Mouse (Mus musculus) megakaryocyte, embryonic 14.5 days (primary cell): ENCODE results near the gene Dusp22. TPM values are rescaled to one million over a fixed set of nuclear protein-coding genes. Genes with fewer than 3 reads are reported as not detected.

ENCODE experiments used
- H3K27me3 ChIP-seq: replicated peaks from 2 replicates; pipeline ENCODE3; 2012; ENCODE audit warnings: inconsistent platforms
- H3K36me3 ChIP-seq: replicated peaks from 2 replicates; pipeline ENCODE3; 2012; ENCODE audit warnings: low read length, inconsistent platforms, mixed read lengths
- H3K4me1 ChIP-seq: 2 replicates; pipeline ENCODE4 v1.6.1; 2012; ENCODE audit warnings: inconsistent platforms
- H3K4me3 ChIP-seq: replicated peaks from 2 replicates; pipeline ENCODE3; 2012; ENCODE audit warnings: moderate library complexity, mild to moderate bottlenecking, inconsistent platforms
- H3K9me3 ChIP-seq: 2 replicates; pipeline ENCODE4 v1.6.1; 2012; ENCODE audit warnings: inconsistent platforms
- FLI1 ChIP-seq: IDR thresholded peaks from 2 replicates; pipeline ENCODE4 v1.6.1; 2012; ENCODE audit warnings: low read length, inconsistent platforms, mixed read lengths
- GATA1 ChIP-seq: IDR thresholded peaks from 3 replicates; pipeline ENCODE4 v1.6.1; 2012; ENCODE audit warnings: mixed read lengths, low read length, inconsistent platforms, borderline replicate concordance
- polyA plus RNA-seq: library from polyadenylated mRNA; stranded (reverse); fragments of >175 nt; gene quantifications from 2 replicates; pipeline ENCODE4 v1.2.3, GENCODE M21; 2012; ENCODE audit warnings: low replicate concordance; ENCODE audit not compliant: insufficient read depth

The Dusp22 gene
- polyA plus RNA-seq, 1 experiment = 1.2 TPM

DNA sequence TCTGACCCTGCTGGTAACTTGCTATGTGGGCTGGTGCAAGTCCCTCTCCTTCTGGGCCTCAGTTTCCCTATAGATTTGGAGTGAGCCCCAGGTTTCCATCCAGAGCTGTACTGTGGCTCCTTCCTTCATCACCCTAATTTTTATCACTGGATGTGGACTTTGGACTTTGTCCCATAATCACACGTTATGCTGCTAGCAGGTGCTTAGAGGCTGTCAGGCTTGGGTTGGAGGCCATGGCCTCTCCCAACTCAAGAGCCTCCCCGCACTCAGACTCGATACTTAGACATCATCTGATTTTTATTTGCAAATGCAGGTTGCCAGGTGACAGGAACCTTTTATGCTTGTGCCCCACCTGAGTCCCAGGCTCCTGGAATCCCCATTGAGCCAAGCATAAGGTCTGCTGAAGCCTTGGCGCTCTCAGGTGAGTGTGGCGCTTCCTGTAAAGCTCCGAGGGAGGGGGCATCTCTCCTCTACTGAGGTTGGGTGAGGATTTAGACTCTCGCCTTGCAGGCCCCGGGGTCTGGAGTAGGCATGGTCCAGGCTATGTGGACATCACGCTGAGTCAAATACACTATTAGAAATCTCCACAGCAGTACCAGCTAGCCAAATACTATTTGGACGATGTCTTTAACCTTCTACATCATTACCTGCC is 95.2 kb downstream of the Dusp22 start:
- H3K9me3 ChIP-seq = no peaks in the 10 kb centered on the region
- peaks cover 6% of the 10 kb centered on the region; the same call in 1 of the 2 replicates for H3K4me1 ChIP-seq
- H3K4me3 ChIP-seq = no peak overlapping the region
- TF ChIP-seq FLI1 = no peak
- no peak for TF ChIP-seq GATA1
- no peaks in the 10 kb centered on the region for H3K36me3 ChIP-seq
- peaks cover 42% of the 10 kb centered on the region for H3K27me3 ChIP-seq

DNA sequence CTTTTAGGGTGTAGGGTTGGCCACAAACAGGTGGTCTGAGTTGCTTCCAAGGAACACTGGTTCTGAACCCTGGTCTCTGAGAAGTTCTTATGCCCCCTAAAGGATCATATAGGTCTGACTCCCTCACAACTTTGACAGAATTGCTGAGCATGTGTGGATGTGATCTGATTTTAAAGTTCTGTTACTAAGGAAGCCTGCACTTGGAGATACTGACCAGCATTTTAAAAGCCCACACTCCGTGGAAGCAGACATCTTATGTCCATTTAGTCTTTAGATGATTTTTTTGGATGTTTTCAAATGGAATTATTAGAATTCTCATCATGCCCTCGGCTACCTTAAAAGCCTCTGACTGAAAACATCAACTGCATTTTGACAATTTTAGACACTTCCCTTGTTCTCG is 95.8 kb downstream of the Dusp22 start:
- TF ChIP-seq GATA1 (no peak), FLI1 (no peak)
- Histone ChIP-seq H3K27me3 (peaks cover 35% of the 10 kb centered on the region), H3K4me3 (no peak overlapping the region), H3K36me3 (no peaks in the 10 kb centered on the region), H3K4me1 (peaks cover 2% of the 10 kb centered on the region; the same call in 1 of the 2 replicates), H3K9me3 (no peaks in the 10 kb centered on the region)

DNA sequence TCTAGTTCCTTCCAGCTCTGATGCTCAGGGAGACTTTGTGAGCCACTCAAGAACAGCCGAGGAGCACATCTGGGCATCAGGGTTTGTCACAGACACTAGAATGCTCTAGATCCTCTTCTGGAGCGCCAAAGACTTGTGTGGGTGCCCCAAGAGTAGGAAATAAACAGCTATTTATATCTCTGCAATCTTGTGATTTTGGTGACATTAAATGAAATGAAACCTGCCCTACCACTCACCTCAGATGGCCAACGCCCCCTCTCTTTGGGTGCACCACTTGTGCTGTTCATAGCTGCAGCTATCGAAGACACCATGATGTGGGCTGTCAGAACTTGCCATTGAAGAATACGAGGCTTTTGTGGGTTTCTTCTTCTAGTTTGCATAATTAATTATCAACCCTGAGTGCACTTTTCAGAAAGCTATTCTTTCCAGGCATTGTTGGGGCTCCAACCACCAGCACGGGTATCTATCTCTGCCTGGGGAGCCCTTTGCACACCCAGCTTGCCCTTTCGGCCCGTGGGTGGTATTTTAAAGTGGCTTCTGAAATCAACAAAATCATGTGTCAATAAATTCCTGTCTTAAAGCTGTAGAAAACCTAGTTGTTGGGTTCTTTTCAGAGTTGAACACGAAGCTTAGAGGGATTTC is 96.3 kb downstream of the Dusp22 start:
- Histone ChIP-seq H3K27me3 (peaks cover 30% of the 10 kb centered on the region), H3K9me3 (no peaks in the 10 kb centered on the region), H3K4me3 (no peak overlapping the region), H3K36me3 (no peaks in the 10 kb centered on the region), H3K4me1 (no peaks in the 10 kb centered on the region)
- no peak for TF ChIP-seq FLI1
- no peak for TF ChIP-seq GATA1

DNA sequence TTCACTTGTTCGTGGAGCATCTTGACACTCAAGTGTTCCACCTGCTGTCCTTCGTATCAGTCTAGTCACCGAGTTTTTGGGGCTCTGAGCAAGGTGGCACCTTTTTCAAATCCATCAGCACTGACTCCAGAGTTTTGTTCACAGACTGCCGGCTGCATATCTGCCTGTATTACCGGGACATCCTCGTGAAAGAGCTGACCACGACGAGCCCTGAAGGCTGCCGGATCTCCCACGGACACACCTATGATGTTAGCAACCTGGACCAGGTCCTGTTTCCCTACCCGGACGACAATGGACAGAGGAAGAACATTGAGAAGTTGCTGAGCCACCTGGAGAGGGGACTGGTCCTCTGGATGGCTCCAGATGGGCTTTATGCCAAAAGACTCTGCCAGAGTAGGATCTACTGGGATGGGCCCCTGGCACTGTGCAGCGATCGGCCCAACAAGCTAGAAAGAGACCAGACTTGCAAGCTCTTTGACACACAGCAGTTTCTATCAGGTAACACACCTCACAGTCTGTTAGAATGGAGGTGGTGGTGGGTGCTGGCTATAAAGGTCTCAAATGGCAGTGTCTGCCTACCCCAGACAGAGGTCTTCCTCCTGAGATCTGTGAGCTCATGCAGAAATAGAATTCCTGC is 97.6 kb downstream of the Dusp22 start:
- Histone ChIP-seq H3K27me3 (peaks cover 23% of the 10 kb centered on the region), H3K4me3 (no peak overlapping the region), H3K36me3 (no peaks in the 10 kb centered on the region), H3K9me3 (no peaks in the 10 kb centered on the region), H3K4me1 (no peaks in the 10 kb centered on the region)
- no peak for TF ChIP-seq GATA1
- TF ChIP-seq FLI1 = no peak

DNA sequence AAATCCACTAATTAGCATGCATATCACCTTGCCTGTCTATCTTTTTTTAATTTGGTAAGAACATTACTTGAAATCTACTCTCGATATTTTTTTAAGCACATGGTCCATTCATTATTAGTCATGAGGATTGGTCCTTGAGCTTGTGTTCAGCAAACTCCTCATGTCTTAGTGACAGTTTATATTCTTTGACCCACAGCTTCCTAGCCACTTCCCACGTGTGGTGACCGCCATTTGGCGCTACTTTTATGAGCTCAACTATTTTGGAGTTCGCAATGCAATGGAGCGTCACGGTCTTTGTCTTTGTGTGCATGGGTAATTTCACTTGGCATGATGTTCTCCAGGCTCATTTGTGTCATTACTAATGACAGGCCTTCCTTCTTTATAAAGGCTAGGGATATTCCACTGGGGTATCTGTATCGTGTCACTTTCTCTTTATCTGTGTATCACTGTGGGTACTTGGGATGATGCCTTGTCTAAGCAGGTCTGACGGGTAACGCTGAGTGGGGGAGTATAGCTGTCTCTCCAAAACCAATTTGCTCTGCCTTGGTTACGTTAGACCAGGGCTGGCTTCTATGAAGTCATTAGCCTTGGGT is 99.1 kb downstream of the Dusp22 start:
- H3K36me3 ChIP-seq = no peaks in the 10 kb centered on the region

DNA sequence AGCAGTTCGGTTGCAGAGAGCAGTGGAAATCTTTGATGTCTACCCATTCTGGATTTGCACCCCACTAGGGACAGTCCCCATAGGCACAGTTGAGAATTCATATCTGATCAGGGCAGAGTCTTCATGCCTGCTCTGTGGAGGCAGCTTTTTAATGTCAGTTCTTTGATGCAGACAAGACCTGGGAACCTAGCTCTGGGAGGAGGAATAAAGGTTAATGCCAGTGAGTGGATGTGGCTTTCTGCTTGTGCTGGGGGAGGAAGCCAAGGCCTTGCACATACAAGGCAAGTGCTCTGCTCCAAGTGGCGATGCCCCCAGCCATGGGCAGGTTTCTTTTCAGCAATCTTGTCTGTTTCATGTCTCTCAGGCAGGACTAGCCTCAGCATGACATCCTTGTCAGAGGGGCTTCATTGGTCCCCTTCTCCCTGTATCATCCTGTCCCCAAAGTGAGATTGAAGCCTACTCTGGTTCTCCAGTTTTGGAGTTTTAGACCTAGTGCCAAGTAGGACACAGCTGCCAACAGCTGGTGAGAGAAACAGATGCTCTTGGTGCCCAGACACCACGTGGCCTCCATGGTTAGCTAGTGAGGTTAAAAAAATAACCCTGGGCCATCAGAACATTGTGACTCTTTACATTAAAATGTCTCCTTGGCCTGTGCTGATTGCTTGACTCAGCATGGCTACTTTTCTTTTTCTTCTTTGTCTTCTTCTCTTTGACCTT is 100.7 kb downstream of the Dusp22 start:
- Histone ChIP-seq H3K36me3 (no peaks in the 10 kb centered on the region), H3K4me1 (no peaks in the 10 kb centered on the region), H3K27me3 (peaks cover 8% of the 10 kb centered on the region), H3K9me3 (no peaks in the 10 kb centered on the region), H3K4me3 (no peak overlapping the region)
- no peak for TF ChIP-seq FLI1
- no peak for TF ChIP-seq GATA1

More for the DNA sequence above, 99.1 kb downstream of the Dusp22 start:
- TF ChIP-seq GATA1 (no peak), FLI1 (no peak)
- Histone ChIP-seq H3K9me3 (no peaks in the 10 kb centered on the region), H3K4me1 (no peaks in the 10 kb centered on the region), H3K27me3 (peaks cover 13% of the 10 kb centered on the region), H3K4me3 (no peak overlapping the region)

Other genes with a start within 250 kb of the Dusp22 start
- gene Uqcrfs1, start 114.6 kb upstream of the Dusp22 start, polyA plus RNA-seq = 67.5 and 69.2 TPM in 2 replicates
- not detected in 2 replicates for gene Irf4, start 89.2 kb downstream of the Dusp22 start, polyA plus RNA-seq